Mouse (Mus musculus): ENCODE measurements around the gene Tom1l2.

Gene Tom1l2

DNA sequence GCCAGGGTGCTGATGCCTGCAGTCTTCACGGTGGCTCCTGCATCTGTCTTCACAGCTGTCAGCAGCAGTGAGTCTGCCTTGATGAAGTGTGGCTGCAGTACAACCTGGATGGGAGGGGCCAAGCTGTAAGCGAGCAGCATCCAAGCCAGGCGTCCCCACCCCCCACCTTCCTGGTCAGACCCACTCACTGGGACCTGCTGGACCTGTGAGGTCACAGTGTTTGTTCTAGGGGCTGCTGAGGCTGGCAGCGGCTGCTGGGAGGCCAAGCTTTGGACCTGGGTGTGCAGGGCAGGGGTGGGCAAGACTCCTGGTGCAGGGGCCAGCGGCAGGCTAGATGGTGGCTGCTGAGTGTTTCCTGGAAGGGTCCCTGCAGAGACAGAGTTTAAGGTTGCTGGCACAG is 146.5 kb downstream of the Tom1l2 start:
- in situ Hi-C loops (cut with MboI, MseI), result no loop called here

DNA sequence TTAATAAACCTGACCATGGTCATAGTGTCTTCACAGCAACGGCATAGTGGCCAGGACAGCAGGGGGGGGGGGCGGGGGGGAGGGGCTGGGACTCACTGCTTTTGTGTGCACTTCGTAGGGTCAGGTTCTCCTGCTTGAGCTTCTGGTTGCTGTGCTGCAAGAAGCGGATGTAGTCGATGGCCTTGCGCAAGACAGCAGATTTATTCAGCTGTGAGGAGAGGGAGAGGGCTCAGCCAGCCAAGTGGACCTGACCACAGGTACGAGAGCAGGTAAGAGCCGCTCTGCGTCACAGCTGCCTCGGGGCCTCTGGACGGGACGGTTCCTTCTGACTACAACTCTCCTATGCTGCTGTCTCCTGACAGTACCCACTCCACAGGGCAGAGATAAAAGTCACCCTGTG is 147.7 kb downstream of the Tom1l2 start:
- in situ Hi-C loops (cut with MboI, MseI), result no loop called here

- in situ Hi-C loops (cut with MboI, MseI), result loop anchor here (5.0 kb wide), 1 partner anchor 61 kb away; no protein-coding TSS in a partner anchor
Observed at GRCm38 (mm10) chr11:60202710-60203638, 149.7 kb downstream of the Tom1l2 start.

DNA sequence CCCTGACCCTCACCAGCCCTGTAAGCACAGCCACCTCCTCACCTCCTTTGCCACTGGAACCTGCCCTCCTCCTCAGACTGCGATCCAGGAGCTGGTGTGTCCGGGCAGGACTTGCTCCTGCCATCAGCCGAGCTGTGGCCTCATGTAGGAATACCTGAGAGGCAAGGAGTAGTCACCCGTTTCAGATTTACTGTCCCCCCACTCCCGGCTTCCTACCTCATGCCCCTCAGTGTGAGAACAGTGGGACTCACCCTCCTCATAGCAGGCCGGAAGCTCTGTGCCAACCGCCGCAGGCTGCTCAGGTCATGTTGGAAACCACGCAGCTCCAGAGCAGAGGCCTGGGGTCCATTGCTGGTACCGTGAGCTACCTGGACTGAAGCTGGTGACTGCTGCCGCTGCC is 152.3 kb downstream of the Tom1l2 start:
- in situ Hi-C loops (cut with MboI, MseI), result loop anchor here (5.0 kb wide), 1 partner anchor 58 kb away; no protein-coding TSS in a partner anchor

GRCm38 (mm10) chr11:60199702-60200184 is 153.0 kb downstream of the Tom1l2 start:
- in situ Hi-C loops (cut with MboI, MseI), result loop anchor here (5.0 kb wide), 2 partner anchors 57 to 102 kb away; no protein-coding TSS in a partner anchor

GRCm38 (mm10) chr11:60198651-60199050 is 154.1 kb downstream of the Tom1l2 start:
- in situ Hi-C loops (cut with MboI, MseI), result loop anchor here (5.0 kb wide), 1 partner anchor 101 kb away; no protein-coding TSS in a partner anchor

DNA sequence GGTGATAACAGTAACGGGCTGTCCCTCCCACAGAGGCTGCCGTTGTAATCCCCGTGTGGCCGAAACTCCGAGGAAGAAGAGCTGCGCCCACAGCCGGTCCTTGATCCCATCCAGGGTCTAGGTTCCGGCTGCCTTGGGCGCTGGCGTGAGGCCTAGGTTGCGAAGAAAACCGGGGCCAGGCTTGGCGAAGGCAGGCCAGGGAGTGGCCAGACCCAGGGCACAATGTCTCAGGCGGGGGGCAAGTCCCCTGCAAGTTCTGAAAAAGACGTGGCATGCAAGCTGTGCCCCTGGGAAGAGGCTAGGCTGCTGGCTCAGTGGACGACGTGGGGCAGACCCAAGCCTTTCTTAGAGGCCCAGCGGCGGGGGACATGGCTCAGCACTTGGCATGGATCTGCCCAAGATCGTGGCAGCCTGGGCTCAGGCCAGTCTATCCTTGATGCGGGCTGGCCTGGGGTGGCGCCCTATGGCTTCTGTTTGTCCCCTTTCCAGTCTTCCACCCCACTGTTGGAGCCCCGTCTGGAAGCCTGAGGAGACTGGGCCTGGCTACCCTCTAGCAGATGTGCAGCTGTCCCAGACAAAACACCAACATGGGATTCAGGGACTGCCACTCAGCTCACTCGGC is 154.6 kb downstream of the Tom1l2 start:
- in situ Hi-C loops (cut with MboI, MseI), result loop anchor here (5.0 kb wide), 1 partner anchor 101 kb away; no protein-coding TSS in a partner anchor

- in situ Hi-C loops (cut with MboI, MseI), result loop anchor here (5.0 kb wide), 1 partner anchor 99 kb away; no protein-coding TSS in a partner anchor
Observed at GRCm38 (mm10) chr11:60196344-60196743, 156.4 kb downstream of the Tom1l2 start.

GRCm38 (mm10) chr11:60195108-60195507 is 157.6 kb downstream of the Tom1l2 start:
- in situ Hi-C loops (cut with MboI, MseI), result loop anchor here (5.0 kb wide), 1 partner anchor 98 kb away; no protein-coding TSS in a partner anchor

DNA sequence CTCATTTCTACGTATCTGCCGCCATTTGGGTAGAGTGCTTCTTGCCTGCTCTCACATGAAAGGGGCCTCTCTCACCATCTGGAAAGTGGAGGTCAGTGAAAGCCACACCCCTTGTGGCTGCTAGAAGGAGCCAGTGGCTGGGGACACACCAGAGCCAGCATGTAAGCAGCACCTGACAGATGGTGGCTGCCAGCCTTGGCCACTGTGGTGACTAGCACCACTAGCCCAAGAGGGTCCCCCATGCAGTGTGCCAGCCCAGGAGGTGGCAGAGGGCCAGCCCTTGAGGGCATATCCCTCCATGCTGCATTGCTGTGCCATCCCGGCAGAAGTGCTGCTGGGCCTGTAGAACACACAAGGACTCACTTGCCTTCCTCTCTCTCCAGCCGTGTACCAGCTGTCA is 159.1 kb downstream of the Tom1l2 start:
- in situ Hi-C loops (cut with MboI, MseI), result no loop called here

GRCm38 (mm10) chr11:60192534-60192933 is 160.2 kb downstream of the Tom1l2 start:
- in situ Hi-C loops (cut with MboI, MseI), result no loop called here

DNA sequence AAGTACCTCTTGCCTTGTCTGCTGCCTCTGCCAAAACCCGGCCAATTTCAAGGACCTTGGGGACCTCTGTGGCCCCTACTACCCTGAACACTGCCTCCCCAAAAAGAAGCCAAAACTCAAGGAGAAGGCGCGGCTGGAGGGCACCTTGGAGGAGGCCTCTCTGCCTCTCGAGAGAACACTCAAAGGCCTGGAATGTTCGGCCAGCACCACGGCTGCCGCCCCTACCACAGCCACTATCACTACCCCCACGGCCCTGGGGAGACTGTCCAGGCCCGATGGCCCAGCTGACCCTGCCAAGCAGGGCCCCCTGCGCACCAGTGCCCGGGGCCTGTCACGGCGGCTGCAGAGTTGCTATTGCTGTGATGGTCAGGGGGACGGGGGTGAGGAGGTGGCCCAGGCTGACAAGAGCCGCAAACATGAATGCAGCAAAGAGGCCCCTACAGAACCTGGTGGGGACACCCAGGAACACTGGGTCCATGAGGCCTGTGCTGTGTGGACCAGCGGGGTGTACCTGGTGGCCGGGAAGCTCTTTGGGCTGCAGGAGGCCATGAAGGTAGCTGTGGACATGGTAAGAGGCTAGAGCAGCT is 162.6 kb downstream of the Tom1l2 start:
- in situ Hi-C loops (cut with MboI, MseI), result no loop called here

DNA sequence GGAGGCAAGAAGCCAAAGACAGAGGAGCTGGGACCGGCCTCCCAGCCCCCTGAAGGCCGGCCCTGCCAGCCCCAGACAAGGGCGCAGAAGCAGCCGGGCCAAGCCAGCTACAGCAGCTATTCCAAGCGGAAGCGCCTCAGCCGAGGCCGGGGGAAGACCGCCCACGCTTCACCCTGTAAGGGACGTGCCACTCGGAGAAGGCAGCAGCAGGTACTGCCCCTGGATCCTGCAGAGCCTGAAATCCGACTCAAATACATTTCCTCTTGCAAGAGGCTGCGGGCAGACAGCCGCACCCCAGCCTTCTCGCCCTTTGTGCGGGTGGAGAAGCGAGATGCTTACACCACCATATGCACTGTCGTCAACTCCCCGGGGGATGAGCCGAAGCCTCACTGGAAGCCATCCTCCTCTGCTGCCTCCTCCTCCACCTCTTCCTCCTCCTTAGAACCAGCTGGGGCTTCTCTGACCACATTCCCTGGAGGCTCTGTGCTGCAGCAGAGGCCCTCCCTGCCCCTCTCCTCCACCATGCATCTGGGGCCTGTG is 163.1 kb downstream of the Tom1l2 start:
- in situ Hi-C loops (cut with MboI, MseI), result no loop called here

DNA sequence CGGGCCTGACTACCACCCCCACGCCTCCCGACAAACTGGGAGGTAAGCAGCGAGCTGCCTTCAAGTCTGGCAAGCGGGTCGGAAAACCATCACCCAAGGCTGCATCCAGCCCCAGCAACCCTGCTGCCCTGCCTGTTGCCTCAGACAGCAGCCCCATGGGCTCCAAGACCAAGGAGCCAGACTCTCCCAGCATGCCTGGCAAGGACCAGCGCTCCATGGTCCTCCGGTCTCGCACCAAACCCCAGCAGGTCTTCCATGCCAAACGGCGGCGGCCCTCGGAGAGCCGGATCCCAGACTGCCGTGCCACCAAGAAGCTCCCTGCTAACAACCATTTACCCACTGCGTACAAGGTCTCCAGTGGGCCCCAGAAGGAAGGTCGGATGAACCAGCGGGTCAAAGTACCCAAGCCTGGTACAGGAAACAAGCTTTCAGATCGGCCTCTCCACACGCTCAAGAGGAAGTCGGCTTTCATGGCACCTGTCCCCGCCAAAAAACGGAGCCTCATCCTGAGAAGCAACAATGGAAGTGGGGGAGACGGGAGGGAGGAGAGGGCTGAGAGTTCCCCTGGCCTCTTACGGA is 164.3 kb downstream of the Tom1l2 start:
- in situ Hi-C loops (cut with MboI, MseI), result no loop called here

DNA sequence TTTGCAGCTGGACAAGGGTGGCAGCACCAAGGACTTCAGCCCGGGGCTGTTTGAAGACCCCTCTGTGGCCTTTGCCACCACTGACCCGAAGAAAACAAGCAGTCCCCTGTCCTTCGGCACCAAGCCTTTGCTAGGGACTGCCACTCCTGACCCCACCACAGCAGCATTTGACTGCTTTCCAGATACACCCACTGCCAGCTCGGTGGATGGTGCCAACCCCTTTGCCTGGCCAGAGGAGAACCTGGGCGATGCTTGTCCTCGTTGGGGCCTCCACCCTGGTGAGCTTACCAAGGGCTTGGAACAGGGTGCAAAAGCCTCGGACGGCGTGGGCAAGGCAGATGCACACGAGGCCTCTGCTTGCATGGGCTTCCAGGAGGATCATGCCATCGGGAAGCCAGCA is 165.6 kb downstream of the Tom1l2 start:
- in situ Hi-C loops (cut with MboI, MseI), result no loop called here

GRCm38 (mm10) chr11:60185396-60186231 is 167.1 kb downstream of the Tom1l2 start:
- in situ Hi-C loops (cut with MboI, MseI), result no loop called here

DNA sequence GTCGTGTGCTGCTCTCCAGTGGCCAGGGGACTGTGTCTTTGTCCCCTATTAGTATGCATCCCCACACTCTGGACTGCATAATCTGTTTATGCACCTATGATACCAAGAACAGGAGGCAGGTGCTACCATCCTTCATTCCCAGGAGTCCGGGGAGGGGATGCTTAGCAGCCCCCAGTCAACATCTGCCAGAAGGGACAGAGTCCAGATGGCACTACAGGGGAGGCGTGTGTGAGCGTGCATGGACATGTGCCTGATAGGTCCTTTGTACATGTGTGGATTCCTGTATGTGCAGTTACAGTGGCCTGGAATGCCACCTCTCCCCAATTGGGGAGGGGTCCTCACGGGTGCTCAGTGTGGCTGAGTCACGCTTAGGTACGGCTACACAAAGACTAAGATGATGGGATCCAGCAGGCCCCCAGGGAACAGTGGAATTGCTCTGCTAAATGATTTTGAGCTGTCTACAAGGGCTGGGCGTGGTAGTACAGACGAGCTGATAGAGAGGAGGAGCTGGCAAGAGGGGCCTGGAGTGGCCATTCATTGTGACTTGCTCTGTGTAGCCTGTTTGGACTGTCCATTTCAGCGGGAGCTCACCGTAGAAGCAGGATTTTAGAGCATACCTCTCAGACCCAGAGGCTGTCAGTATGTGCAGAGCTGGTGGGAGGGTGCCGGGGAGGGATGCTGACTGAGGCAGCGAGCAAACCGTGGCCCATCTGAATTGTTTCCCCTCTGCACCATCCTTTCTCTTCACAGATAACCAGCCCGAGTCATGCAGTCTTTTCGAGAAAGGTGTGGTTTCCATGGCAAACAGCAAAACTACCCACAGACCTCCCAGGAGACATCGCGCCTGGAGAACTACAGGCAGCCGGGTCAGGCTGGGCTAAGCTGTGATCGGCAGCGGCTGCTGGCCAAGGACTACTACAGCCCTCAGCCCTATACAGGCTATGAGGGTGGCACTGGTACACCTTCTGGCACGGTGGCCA is 168.1 kb downstream of the Tom1l2 start:
- in situ Hi-C loops (cut with MboI, MseI), result no loop called here

DNA sequence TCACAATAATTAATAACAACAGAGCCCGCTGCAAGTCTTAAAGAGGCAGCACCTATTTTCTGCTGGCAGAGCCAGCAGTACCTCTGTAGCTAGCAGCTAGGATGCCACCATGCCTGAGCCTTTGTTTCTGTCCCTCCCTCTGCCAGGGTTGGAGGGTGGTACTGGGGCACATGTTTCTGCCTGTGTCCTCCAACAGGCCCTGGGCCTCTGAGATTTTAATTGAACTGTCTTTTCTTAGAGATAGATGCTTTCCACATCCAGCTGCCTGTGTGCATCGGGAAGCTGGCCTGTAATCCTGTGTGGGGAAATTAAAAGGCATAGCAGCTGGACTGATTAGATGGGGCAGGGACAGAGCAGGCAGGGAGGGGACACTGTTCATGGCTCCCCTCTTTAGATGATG is 170.0 kb downstream of the Tom1l2 start:
- in situ Hi-C loops (cut with MboI, MseI), result no loop called here

GRCm38 (mm10) chr11:60182116-60182670 is 170.5 kb downstream of the Tom1l2 start:
- in situ Hi-C loops (cut with MboI, MseI), result no loop called here

All from regulatory T cell (primary cell).